Mouse (Mus musculus): ENCODE results near the gene Dok3.
A peak's percentile ranks its signal among the peaks of the same experiment; 100 is the strongest.

Dok3 gene

DNA sequence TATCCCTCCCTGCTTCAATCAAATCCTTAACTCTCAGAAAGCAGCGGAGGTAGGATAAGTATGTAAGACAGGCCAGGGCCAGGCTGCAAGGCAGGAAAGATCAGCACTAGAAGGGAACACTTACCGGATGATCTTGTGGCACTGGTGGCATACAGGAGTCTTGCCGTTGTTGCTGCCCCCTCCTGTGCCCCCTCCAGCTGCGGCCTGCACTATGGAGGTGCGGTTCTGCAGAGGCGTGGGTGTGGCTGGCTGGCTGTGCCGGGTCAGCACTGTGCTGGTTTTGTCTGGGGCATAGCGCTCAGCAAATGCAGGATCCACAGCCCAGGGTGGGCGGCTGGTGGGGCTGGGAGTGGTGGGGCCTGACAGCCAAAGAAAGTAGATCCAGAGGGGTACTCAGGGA, 23.3 kb downstream of the Dok3 start:
- no peak for DNase-seq

- no peak for DNase-seq
These were observed 24.7 kb downstream of the Dok3 start for GRCm38 (mm10) chr13:55504390-55504789.

- no peak for DNase-seq
These were observed 26.7 kb downstream of the Dok3 start for GRCm38 (mm10) chr13:55502405-55502804.

- no peak for DNase-seq
These were observed 28.5 kb downstream of the Dok3 start for GRCm38 (mm10) chr13:55500575-55500974.

- no peak for DNase-seq
These were observed 30.2 kb downstream of the Dok3 start for GRCm38 (mm10) chr13:55498906-55499305.

DNA sequence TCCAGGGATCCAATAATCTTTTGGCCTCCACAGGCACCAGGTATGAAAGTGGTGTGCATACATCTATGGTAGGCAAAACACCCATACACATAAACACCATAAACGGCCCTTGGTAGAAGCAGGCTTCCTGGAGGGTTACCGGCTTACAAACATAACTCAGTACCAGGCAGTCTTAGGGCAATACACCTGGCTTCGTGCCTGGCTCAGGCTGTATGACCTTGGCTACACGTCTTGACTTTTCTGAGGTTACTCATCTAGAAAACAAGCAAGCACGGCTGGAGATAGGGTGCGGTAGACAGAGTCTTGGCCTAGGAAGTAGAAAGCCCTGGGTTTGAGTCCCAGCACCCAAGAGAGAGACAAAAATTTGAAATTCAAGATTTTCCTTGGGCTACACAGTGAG, 32.4 kb downstream of the Dok3 start:
- no peak for DNase-seq

DNA sequence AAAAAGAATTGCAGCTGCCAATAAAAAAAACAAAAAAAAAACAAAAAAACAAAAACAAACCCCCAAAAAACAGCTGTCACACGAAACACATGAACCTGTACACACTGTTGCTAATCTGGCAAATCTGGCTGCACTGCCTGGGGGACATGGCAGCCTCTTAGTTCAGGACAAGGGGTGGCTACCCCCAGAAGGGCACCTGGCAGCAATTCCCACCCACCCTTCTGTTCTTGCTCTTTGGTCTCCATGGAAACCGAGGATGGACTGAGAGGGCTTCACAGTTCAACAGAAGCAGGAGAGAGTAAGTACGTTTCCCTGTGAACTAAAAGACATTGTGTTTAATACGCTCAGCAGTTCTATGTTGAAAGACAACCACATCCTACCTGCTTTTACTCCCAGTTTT, 33.4 kb downstream of the Dok3 start:
- no peak for DNase-seq

DNA sequence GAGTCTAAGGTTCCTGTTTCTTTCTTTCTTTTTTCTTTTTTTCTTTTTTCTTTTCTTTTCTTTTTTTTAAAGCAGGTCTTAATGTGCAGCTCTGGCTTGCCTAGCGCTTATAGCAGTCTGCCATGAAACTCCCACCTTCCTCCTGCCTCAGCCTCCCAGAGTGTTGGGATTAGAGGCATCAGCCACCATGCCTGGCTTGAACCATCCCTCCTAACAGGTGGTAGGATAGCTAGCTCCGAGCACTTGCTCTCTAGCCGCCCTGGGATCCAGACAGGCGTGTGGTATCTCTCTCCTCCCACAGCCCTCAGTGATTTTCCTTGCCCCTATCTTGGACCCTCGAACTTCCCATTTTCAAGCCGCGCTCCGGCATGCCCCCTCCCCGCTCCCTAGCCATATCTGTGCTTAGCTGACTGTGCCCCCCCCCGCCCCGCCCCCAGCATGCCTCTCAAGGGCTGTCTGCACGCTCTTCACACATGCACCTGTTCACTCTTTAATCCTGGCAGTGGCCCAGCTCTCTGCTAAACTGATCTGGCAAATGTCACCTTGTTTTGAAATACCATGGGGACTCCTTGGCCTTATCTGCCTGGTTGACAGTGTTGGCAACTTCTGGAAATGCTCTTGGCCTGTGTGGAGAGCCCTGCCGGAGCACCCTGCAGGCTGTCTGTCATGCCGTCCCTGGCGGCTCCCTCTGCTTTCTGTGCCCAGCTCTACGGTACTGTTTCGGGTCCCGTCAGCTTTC, 34.0 kb downstream of the Dok3 start:
- DNase-seq: no peak

DNA sequence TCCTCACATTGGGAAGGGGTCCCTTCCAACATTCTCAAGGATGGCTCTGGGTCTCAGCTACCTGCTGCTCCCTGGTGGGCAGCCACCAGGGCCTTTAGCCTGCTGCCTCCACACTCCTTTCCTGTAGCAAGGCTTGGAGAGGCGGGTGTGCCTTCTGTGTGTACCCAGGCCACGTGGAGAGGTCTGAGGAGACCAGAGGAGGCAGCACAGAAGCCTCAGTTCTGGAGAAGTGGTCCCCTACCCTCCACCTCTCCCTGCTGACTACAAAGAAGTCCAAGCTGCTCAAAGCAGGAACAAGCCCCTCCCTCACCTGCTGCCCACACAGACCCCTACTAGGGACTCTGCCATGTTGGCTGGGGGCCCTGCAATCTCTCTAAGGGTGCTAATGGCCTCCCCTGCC, 34.8 kb downstream of the Dok3 start:
- no peak for DNase-seq

GRCm38 (mm10) chr13:55487578-55488498, 41.3 kb downstream of the Dok3 start, which contains the start of gene Dbn1:
TSS of gene Dbn1 (minus strand) at chr13:55488111.
- peak; percentile 79 for DNase-seq

GRCm38 (mm10) chr13:55486916-55487577, 42.0 kb downstream of the Dok3 start:
- peak; percentile 62 for DNase-seq

GRCm38 (mm10) chr13:55486029-55486794, 42.9 kb downstream of the Dok3 start:
- no peak for DNase-seq

- DNase-seq: no peak
These were observed 44.5 kb downstream of the Dok3 start for GRCm38 (mm10) chr13:55484520-55485088.

DNA sequence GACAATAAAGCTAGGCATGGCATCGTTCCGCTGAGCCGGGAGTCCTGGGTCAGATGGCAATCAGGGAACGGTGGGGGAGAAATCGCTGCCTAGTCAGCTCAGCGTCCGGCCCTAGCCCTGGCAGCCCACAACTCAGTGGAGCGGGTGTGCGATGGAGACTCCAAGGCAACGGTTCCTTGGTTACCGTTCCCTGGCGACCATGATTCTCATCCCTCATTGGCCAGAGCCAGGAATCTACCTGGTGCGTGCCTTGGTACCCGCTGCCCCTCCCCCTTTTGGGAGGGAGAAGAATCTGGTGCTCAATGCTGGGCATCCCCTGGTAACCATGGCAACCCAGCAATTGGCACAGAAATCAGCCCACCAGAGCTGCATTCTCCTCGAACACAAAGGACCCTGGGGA, 45.5 kb downstream of the Dok3 start:
- DNase-seq: peak; percentile 91

DNA sequence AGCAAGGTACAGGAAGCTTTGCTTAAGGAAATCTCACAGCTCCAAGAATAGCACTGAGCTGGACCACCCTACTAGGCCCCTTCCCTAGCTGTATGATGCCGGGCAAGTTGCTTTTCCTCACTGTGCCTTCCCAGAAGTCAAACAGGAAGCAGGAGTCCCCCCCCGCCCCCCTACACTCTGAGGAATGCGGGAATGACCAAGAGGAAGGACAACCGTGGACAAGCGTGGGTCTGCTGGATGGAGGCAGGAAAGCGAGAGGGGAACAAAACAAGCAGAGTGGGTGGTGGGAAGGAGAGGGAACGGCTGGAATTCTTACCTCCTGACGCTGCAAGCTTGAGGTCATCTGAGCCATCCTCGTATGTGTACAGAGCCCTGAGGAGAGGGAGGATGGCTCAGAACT, 46.0 kb downstream of the Dok3 start:
- no peak for DNase-seq

DNA sequence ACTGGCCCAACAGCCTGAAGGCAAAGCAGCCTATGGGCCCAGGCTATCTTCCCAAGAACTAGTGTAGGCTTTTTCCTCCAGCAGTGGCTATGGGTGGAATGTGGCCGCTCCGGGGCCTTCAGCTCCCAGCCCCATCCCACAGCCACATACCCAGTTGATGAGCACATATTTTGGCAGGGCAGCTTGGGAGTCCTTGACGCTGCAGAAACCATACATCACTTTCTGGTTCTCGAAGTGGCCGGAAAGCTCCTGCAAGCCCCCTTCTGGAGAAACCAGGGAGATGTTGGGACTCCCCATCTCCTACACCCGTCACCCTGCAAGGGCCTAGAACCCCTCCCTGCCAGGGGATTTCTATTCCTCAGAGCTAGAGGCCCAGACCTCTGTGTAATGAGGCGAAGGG, 46.6 kb downstream of the Dok3 start:
- no peak for DNase-seq

DNA sequence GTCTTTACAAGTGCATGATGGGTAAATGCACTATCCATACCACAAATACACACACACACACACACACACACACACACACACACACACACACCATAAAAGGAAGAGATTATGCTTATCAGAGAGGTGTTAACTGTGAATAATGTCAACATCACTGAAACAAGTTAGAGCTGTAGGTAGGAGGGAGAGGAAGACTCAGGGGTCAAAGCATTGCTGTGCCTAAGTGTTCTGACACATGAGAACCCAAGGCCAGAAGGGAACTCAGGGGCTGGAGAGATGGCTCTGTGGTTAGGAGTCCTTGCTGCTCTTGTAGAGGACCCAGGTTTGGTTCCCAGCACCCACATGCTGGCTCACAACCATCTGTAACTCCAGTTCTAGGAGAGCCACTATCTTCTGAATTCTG, 49.2 kb downstream of the Dok3 start:
- DNase-seq: no peak

GRCm38 (mm10) chr13:55479008-55479407, 50.1 kb downstream of the Dok3 start:
- DNase-seq: no peak

- DNase-seq: peak; percentile 71
These were observed 51.1 kb downstream of the Dok3 start for GRCm38 (mm10) chr13:55478036-55478435.

- DNase-seq: no peak
These were observed 51.6 kb downstream of the Dok3 start for GRCm38 (mm10) chr13:55477492-55477891.

DNA sequence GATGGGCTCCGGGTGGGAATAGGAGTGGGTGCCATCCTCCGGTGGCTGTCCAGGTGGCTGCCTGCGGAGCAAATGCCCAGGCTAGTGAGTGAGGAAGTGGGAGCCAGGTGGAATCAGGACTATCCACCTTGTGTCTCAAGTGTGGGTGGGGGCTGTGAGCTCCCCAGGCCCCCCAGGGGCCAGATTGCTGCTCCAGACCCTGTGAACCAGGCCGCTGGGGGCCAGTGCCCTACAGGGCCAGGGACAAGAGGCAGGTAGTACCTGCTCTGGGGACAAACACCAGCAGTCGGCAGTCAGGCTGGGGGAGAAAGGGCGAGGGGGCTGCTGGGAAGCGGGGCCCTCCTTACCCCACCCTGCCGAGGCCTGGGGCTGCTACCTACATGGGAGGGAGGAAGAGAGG, 52.8 kb downstream of the Dok3 start:
- DNase-seq: no peak

- no peak for DNase-seq
These were observed 53.3 kb downstream of the Dok3 start for GRCm38 (mm10) chr13:55475750-55476149.

Data from right cerebral cortex, postnatal 4 days (tissue).